Mouse (Mus musculus) intestine, embryonic 14.5 days (tissue): Measurements from ENCODE around the gene Gramd1a. TPM values are rescaled to one million over a fixed set of nuclear protein-coding genes. Genes with fewer than 3 reads are reported as not detected.

Source experiments
- ATAC-seq: fragments of 200-750 bp; cut with Nextera tagmentation; replicated peaks from 2 replicates; pipeline ENCODE4 v1.8.0; 2017; ENCODE audit warnings: low read depth, moderate number of reproducible peaks, moderate TSS enrichment, moderate library complexity; ENCODE audit not compliant: low FRiP score, low TSS enrichment
- DNase-seq: peaks from one replicate; pipeline ENCODE4 v3.0.0-alpha.2; 2018; ENCODE audit warnings: low spot score
- H3K27ac ChIP-seq: fragments of 300-500 bp; sonication (generic); 2 replicates; pipeline ENCODE4 v1.5.1; 2014; ENCODE audit warnings: low read depth, mild to moderate bottlenecking, control low read depth
- H3K27me3 ChIP-seq: fragments of 300-500 bp; sonication (generic); replicated peaks from 2 replicates; pipeline ENCODE4 v1.6.1; 2014; ENCODE audit warnings: low read length, control low read depth; ENCODE audit not compliant: control insufficient read depth, insufficient read depth
- H3K36me3 ChIP-seq: fragments of 300-500 bp; sonication (generic); 2 replicates; pipeline ENCODE4 v1.6.1; 2014; ENCODE audit warnings: low read length, control low read depth; ENCODE audit not compliant: control insufficient read depth, insufficient read depth
- H3K4me1 ChIP-seq: fragments of 300-500 bp; sonication (generic); replicated peaks from 2 replicates; pipeline ENCODE4 v1.6.1; 2014; ENCODE audit warnings: low read length, control low read depth, mixed read lengths; ENCODE audit not compliant: control insufficient read depth, insufficient read depth
- H3K4me2 ChIP-seq: fragments of 300-500 bp; sonication (generic); 2 replicates; pipeline ENCODE4 v1.6.1; 2014; ENCODE audit warnings: low read length
- H3K4me3 ChIP-seq: fragments of 300-500 bp; sonication (generic); 2 replicates; pipeline ENCODE4 v1.5.1; 2014; ENCODE audit warnings: low read depth, low read length, control low read depth, mixed read lengths
- H3K9ac ChIP-seq: fragments of 300-500 bp; sonication (generic); 2 replicates; pipeline ENCODE4 v1.6.1; 2014; ENCODE audit warnings: mild to moderate bottlenecking, low read length
- H3K9me3 ChIP-seq: fragments of 300-500 bp; sonication (generic); 2 replicates; pipeline ENCODE4 v1.6.1; 2016; ENCODE audit warnings: low read length, control low read depth; ENCODE audit not compliant: control insufficient read depth
- WGBS: fragments of 180-500 bp; shearing (Covaris S2); extraction: QIAGEN DNeasy Blood & Tissue Kit; methylation state at CpG from one replicate; pipeline ENCODE4 v1.1.7; 2014; 5-methylcytosine and 5-hydroxymethylcytosine counted together
- polyA plus RNA-seq: library from polyadenylated mRNA; unstranded; fragments of >200 nt; fragmentation: Nextera tagmentation; extraction: Ambion mirVana; gene quantifications from 2 replicates; pipeline ENCODE4 v1.2.1, GENCODE M21; 2014

Gene Gramd1a
- polyA plus RNA-seq, 1 experiment from 2014 or later, result 54.2 TPM

- WGBS, result 79% methylated on average over 15 of the region's 15 CpGs
- no peak overlapping the region for H3K4me2 ChIP-seq
- H3K9me3 ChIP-seq, result no peaks in the 10 kb centered on the region
- ATAC-seq, result no peak
- no peak overlapping the region for H3K9ac ChIP-seq
- peaks cover 15% of the 10 kb centered on the region for H3K4me1 ChIP-seq
- H3K27me3 ChIP-seq, result no peaks in the 10 kb centered on the region
- H3K27ac ChIP-seq, result no peak overlapping the region
- no peaks in the 10 kb centered on the region for H3K36me3 ChIP-seq
- H3K4me3 ChIP-seq, result no peak overlapping the region
- no peak for DNase-seq
Measured at GRCm38 (mm10) chr7:31110861-31111385, 44.8 kb downstream of the Gramd1a start.

- H3K4me3 ChIP-seq, result no peak overlapping the region
- no peaks in the 10 kb centered on the region for H3K36me3 ChIP-seq
- H3K9me3 ChIP-seq, result no peaks in the 10 kb centered on the region
- WGBS, result 91% methylated on average over 5 of the region's 5 CpGs
- H3K27ac ChIP-seq, result no peak overlapping the region
- H3K9ac ChIP-seq, result no peak overlapping the region
- H3K27me3 ChIP-seq, result no peaks in the 10 kb centered on the region
- DNase-seq, result no peak
- peaks cover 5% of the 10 kb centered on the region for H3K4me1 ChIP-seq
- no peak for ATAC-seq
- H3K4me2 ChIP-seq, result no peak overlapping the region
Measured at GRCm38 (mm10) chr7:31109796-31110195, 45.9 kb downstream of the Gramd1a start.

GRCm38 (mm10) chr7:31109091-31109490 lies 46.6 kb downstream of the Gramd1a start:
- DNase-seq (no peak), ATAC-seq (0 out of 2 replicates have a peak, but pooled peaks have one; percentile 33)
- H3K27ac ChIP-seq, result no peak overlapping the region
- peaks cover 5% of the 10 kb centered on the region for H3K4me1 ChIP-seq
- H3K4me2 ChIP-seq, result no peak overlapping the region
- no peak overlapping the region for H3K9ac ChIP-seq
- no peaks in the 10 kb centered on the region for H3K27me3 ChIP-seq
- WGBS, result 66% methylated on average over 7 of the region's 7 CpGs
- H3K36me3 ChIP-seq, result no peaks in the 10 kb centered on the region
- no peaks in the 10 kb centered on the region for H3K9me3 ChIP-seq
- no peak overlapping the region for H3K4me3 ChIP-seq

- Histone ChIP-seq H3K27me3 (no peaks in the 10 kb centered on the region), H3K4me1 (peaks cover 5% of the 10 kb centered on the region), H3K27ac (no peak overlapping the region), H3K36me3 (no peaks in the 10 kb centered on the region), H3K4me2 (no peak overlapping the region), H3K4me3 (no peak overlapping the region), H3K9ac (no peak overlapping the region), H3K9me3 (no peaks in the 10 kb centered on the region)
- 91% methylated on average over 11 of the region's 11 CpGs for WGBS
- DNase-seq (no peak), ATAC-seq (no peak)
Measured at GRCm38 (mm10) chr7:31107781-31108180, 47.9 kb downstream of the Gramd1a start.

- no peaks in the 10 kb centered on the region for H3K9me3 ChIP-seq
- 57% methylated on average over 3 of the region's 3 CpGs for WGBS
- no peak overlapping the region for H3K9ac ChIP-seq
- H3K36me3 ChIP-seq, result no peaks in the 10 kb centered on the region
- DNase-seq (no peak), ATAC-seq (no peak)
- H3K27me3 ChIP-seq, result no peaks in the 10 kb centered on the region
- H3K4me2 ChIP-seq, result no peak overlapping the region
- H3K4me3 ChIP-seq, result no peak overlapping the region
- H3K4me1 ChIP-seq, result no peaks in the 10 kb centered on the region
- no peak overlapping the region for H3K27ac ChIP-seq
Measured at GRCm38 (mm10) chr7:31106166-31106565, 49.5 kb downstream of the Gramd1a start.

DNA sequence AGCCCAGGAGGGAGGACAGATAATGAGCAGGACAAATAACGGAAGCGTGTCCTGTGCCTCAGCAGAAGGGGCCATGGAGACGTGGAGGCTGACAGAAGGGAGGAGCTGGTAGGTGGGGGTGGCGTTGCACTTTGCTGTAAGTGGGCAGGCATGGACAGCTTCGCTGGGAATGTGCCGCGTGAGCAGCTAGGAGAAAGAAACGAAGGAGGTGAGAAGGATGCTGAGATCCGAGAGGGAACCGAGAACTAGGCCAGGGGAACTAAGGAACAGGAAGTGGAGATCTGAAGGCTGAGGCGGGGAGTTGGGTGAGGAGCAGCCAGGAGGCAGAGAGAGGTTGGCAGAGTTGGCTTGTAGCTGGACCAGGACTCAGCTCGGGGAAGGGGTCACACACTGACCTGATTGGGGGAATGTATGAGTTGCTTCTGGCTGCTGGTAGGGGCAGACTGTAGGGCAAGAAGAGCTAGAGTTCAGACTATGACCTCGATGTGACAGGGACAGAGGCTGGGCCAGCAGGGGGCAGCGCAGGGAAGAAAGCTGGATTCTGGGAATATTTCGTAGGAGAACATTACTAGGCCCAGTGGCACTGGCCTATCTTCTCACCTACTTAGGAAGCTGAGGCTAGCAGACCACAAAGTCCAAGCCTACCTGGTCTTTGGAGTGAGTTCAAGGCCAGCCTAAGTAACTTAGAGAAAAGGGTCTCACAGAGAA lies 50.5 kb downstream of the Gramd1a start:
- no peak overlapping the region for H3K9ac ChIP-seq
- DNase-seq (peak; percentile 73), ATAC-seq (no peak)
- no peaks in the 10 kb centered on the region for H3K4me1 ChIP-seq
- H3K4me3 ChIP-seq, result no peak overlapping the region
- no peaks in the 10 kb centered on the region for H3K9me3 ChIP-seq
- H3K27ac ChIP-seq, result no peak overlapping the region
- H3K27me3 ChIP-seq, result no peaks in the 10 kb centered on the region
- WGBS, result 50% methylated on average over 15 of the region's 15 CpGs
- no peak overlapping the region for H3K4me2 ChIP-seq
- no peaks in the 10 kb centered on the region for H3K36me3 ChIP-seq

DNA sequence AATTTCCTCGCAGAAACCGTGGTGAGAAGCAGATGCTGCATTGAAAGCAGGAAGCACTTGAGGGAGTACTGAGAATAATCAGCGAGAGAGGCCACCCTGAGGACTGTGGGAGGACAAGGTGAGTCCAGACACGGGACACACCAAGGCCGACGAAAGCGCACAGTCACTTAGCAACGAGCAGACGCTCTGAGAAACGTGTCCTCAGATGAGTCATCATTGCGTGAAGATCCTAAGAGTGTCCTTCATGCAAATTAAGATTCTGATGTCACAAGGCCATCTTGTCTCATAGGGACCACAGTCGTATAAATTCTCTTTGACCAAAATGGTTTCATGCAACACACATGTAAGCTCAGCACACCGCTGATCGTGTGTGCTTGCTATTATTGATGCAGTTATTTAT lies 54.9 kb downstream of the Gramd1a start:
- ATAC-seq, result no peak
- H3K4me1 ChIP-seq, result no peaks in the 10 kb centered on the region
- no peaks in the 10 kb centered on the region for H3K36me3 ChIP-seq
- WGBS, result 77% methylated on average over 14 of the region's 14 CpGs
- no peak for DNase-seq
- H3K4me2 ChIP-seq, result no peak overlapping the region
- H3K4me3 ChIP-seq, result no peak overlapping the region
- no peaks in the 10 kb centered on the region for H3K27me3 ChIP-seq
- H3K9me3 ChIP-seq, result no peaks in the 10 kb centered on the region
- H3K27ac ChIP-seq, result no peak overlapping the region
- H3K9ac ChIP-seq, result no peak overlapping the region

DNA sequence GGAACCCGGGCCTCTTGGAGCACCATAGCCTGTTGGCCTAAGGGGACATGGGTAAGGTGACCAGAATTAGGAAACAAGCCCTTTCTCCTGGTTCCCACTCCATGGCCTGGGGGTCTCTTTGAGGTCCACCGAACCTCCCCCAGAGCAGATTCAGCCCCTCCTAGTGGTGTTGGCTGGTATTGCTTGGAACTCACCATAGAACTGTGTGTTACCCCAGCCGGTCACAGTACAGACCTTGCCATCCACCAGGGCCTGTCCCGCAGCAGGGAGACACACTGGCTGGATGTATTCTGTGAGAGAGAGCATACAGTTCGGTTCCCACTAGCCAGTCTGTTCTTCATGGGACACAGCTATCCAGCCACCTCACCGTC lies 56.1 kb downstream of the Gramd1a start:
- 90% methylated on average over 6 of the region's 6 CpGs for WGBS
- no peak for DNase-seq

More for the DNA sequence above, 56.1 kb downstream of the Gramd1a start:
- Histone ChIP-seq H3K27me3 (no peaks in the 10 kb centered on the region), H3K9me3 (no peaks in the 10 kb centered on the region), H3K9ac (no peak overlapping the region), H3K27ac (no peak overlapping the region), H3K4me2 (no peak overlapping the region), H3K36me3 (no peaks in the 10 kb centered on the region), H3K4me1 (no peaks in the 10 kb centered on the region), H3K4me3 (no peak overlapping the region)
- no peak for ATAC-seq
